Mouse (Mus musculus): ENCODE measurements at regions not wholly inside any gene's neighbourhood (a gene's known extent, or its start where the extent isn't known, plus 50 kb on each side); places are given as distances from the start of the nearest gene placed in this dataset.
"Not testable (repeated sequence)": the region's sequence is repeated elsewhere in the genome, so short reads cannot be mapped to it uniquely, and the experiment has no call there.

GRCm38 (mm10) chr1:177346540-177346939 lies 88.5 kb upstream of the Akt3 start:
- Histone ChIP-seq H3K4me2 (replicated peaks) (no peak overlapping the region), H3K36me3 (no peaks in the 10 kb centered on the region), H3K27ac (no peak overlapping the region), H3K4me3 (no peak overlapping the region), H3K9ac (no peak overlapping the region), H3K4me1 (peaks cover 13% of the 10 kb centered on the region), H3K9me3 (no peaks in the 10 kb centered on the region), H3K27me3 (no peaks in the 10 kb centered on the region)
- ATAC-seq (ENCODE audit: low FRiP score, low read depth): 0 out of 2 replicates have a peak, but pooled peaks have one; percentile 15
- 57% methylated on average over 6 of the region's 6 CpGs for WGBS

DNA sequence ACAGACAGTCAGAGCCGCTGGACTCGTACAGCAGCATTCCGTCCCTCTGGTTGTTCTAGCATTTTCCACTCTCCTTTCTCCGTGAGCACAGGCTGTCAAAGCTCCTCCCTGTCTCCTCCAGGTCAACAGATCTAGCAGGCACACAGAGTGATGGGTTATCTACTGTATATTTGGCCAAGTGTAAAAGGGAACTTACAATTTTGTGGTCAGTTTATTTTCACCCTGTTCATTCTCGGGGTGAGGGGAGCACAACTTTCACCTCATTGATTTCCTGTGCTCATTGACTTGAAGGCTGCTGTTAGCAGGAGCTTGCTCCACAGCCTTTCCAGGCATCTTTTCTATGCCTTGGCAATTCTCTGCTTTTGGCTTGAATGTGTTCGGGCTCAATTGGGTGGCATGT lies 87.5 kb upstream of the Akt3 start:
- Histone ChIP-seq H3K9ac (no peak overlapping the region), H3K36me3 (no peaks in the 10 kb centered on the region), H3K9me3 (no peaks in the 10 kb centered on the region), H3K27me3 (no peaks in the 10 kb centered on the region), H3K4me2 (replicated peaks) (no peak overlapping the region), H3K4me1 (peaks cover 13% of the 10 kb centered on the region), H3K27ac (no peak overlapping the region), H3K4me3 (no peak overlapping the region)
- ATAC-seq (ENCODE audit: low FRiP score, low read depth): no peak
- WGBS: 81% methylated on average over 6 of the region's 6 CpGs

GRCm38 (mm10) chr1:177343949-177344348 lies 85.9 kb upstream of the Akt3 start:
- 70% methylated on average over 4 of the region's 4 CpGs for WGBS
- Histone ChIP-seq H3K9ac (no peak overlapping the region), H3K27ac (no peak overlapping the region), H3K27me3 (no peaks in the 10 kb centered on the region), H3K4me3 (no peak overlapping the region), H3K4me2 (replicated peaks) (no peak overlapping the region), H3K9me3 (no peaks in the 10 kb centered on the region), H3K36me3 (no peaks in the 10 kb centered on the region), H3K4me1 (peaks cover 23% of the 10 kb centered on the region)
- no peak for ATAC-seq (ENCODE audit: low FRiP score, low read depth)

DNA sequence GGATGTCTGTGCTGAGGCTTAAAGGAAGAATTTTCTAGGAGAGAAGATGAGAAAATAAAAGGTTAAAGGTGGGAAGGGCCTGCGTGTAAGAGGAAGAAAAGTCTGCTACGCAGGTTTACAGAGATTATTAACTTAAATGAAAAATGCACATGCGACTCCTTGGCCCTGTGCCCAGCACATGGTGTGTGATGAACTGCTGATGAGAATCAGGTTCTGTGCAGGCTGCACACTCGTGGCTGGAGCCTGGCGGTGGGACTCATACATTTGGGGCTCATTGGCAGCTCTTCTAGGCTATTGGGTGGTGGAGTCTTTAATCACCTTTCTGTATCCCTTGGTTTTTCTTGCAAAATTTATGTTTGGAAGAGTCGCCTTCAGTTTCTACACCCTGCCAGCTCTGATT lies 85.1 kb upstream of the Akt3 start:
- Histone ChIP-seq H3K9me3 (no peaks in the 10 kb centered on the region), H3K4me3 (no peak overlapping the region), H3K27ac (no peak overlapping the region), H3K4me2 (replicated peaks) (no peak overlapping the region), H3K9ac (no peak overlapping the region), H3K36me3 (no peaks in the 10 kb centered on the region), H3K27me3 (no peaks in the 10 kb centered on the region), H3K4me1 (peaks cover 31% of the 10 kb centered on the region)
- 10% methylated on average over 6 of the region's 6 CpGs for WGBS
- ATAC-seq (ENCODE audit: low FRiP score, low read depth): peak; percentile 79

GRCm38 (mm10) chr1:177340232-177340631 lies 82.2 kb upstream of the Akt3 start:
- WGBS: 61% methylated on average over 3 of the region's 3 CpGs
- Histone ChIP-seq H3K9me3 (no peaks in the 10 kb centered on the region), H3K36me3 (no peaks in the 10 kb centered on the region), H3K4me2 (replicated peaks) (no peak overlapping the region), H3K9ac (no peak overlapping the region), H3K27ac (no peak overlapping the region), H3K4me1 (peaks cover 42% of the 10 kb centered on the region), H3K27me3 (no peaks in the 10 kb centered on the region), H3K4me3 (no peak overlapping the region)
- no peak for ATAC-seq (ENCODE audit: low FRiP score, low read depth)

DNA sequence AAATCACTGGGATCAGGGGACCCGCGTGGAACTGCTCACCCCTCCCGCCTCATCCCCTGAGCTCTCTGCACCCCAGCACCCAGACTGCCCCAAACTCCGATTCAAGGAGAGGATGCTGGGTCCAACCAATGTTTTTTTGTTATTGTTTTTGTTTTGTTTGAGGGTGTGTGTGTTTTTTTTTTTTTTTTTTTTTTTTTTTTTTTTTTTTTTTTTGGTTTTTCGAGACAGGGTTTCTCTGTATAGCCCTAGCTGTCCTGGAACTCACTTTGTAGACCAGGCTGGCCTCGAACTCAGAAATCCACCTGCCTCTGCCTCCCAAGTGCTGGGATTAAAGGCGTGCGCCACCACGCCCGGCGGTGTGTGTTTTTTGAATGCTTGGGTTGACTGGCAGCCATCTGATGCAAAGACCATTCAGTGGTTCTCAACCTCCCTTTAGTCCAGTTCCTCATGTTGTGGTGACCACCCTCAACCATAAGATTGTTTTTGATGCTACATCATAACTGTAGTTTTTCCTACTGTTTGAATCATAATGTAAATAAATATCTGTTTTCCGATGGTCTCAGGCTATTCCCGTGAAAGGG lies 81.3 kb upstream of the Akt3 start:
- H3K4me2 ChIP-seq (replicated peaks): peak overlapping the region; percentile 80
- peaks cover 40% of the 10 kb centered on the region for H3K4me1 ChIP-seq
- ATAC-seq (ENCODE audit: low FRiP score, low read depth); H3K27me3 ChIP-seq; H3K27ac ChIP-seq; H3K9me3 ChIP-seq; H3K36me3 ChIP-seq: not testable (repeated sequence)
- 64% methylated on average over 12 of the region's 13 CpGs for WGBS
- peak overlapping the region; percentile 47 for H3K4me3 ChIP-seq
- peak overlapping the region; percentile 62 for H3K9ac ChIP-seq

- peaks cover 35% of the 10 kb centered on the region for H3K4me1 ChIP-seq
- peak; percentile 58 for ATAC-seq (ENCODE audit: low FRiP score, low read depth)
- peak overlapping the region; percentile 47 for H3K4me3 ChIP-seq
- peak overlapping the region; percentile 62 for H3K9ac ChIP-seq
- H3K27me3 ChIP-seq: no peaks in the 10 kb centered on the region
- peak overlapping the region; percentile 80 for H3K4me2 ChIP-seq (replicated peaks)
- H3K36me3 ChIP-seq: no peaks in the 10 kb centered on the region
- H3K9me3 ChIP-seq: no peaks in the 10 kb centered on the region
- H3K27ac ChIP-seq: peak overlapping the region; percentile 65; the same call in 1 of the 2 replicates
- 4% methylated on average over 32 of the region's 32 CpGs for WGBS
Observed at GRCm38 (mm10) chr1:177338466-177339206, 80.6 kb upstream of the Akt3 start.

- Histone ChIP-seq H3K4me3 (no peak overlapping the region), H3K36me3 (no peaks in the 10 kb centered on the region), H3K9ac (no peak overlapping the region), H3K4me1 (peaks cover 29% of the 10 kb centered on the region), H3K4me2 (replicated peaks) (no peak overlapping the region), H3K27ac (no peak overlapping the region), H3K27me3 (no peaks in the 10 kb centered on the region), H3K9me3 (no peaks in the 10 kb centered on the region)
- no peak for ATAC-seq (ENCODE audit: low FRiP score, low read depth)
Observed at GRCm38 (mm10) chr1:177337756-177338155, 79.8 kb upstream of the Akt3 start.

DNA sequence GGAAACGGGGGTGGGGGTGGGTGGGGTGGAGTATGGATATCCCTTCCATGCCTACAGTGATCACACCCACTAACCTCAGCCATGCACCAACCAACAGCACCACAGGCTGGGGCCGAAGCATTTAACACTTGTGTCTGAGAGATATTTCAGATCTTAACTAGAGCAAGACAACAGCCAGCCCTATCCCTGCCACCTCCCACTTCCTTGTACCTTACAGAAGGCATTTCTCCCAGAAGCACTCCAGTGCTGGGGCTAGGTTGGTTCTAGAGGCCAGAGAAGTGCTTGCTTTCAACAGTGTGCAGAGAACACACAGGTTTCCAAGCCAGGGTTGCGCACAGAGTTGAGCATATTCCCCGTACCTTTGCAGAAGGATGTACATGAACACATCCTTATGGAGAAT lies 79.1 kb upstream of the Akt3 start:
- peaks cover 29% of the 10 kb centered on the region for H3K4me1 ChIP-seq
- 0 out of 2 replicates have a peak overlapping the region, but pooled peaks have one; percentile 15 for H3K27ac ChIP-seq
- no peaks in the 10 kb centered on the region for H3K36me3 ChIP-seq
- H3K4me2 ChIP-seq (replicated peaks): no peak overlapping the region
- no peak overlapping the region for H3K4me3 ChIP-seq
- H3K27me3 ChIP-seq: no peaks in the 10 kb centered on the region
- no peak for ATAC-seq (ENCODE audit: low FRiP score, low read depth)
- no peaks in the 10 kb centered on the region for H3K9me3 ChIP-seq
- WGBS: 72% methylated on average over 4 of the region's 4 CpGs
- H3K9ac ChIP-seq: no peak overlapping the region

GRCm38 (mm10) chr1:177336436-177336835 lies 78.4 kb upstream of the Akt3 start:
- H3K27ac ChIP-seq: no peak overlapping the region
- ATAC-seq (ENCODE audit: low FRiP score, low read depth): no peak
- WGBS: 96% methylated on average over 2 of the region's 2 CpGs

DNA sequence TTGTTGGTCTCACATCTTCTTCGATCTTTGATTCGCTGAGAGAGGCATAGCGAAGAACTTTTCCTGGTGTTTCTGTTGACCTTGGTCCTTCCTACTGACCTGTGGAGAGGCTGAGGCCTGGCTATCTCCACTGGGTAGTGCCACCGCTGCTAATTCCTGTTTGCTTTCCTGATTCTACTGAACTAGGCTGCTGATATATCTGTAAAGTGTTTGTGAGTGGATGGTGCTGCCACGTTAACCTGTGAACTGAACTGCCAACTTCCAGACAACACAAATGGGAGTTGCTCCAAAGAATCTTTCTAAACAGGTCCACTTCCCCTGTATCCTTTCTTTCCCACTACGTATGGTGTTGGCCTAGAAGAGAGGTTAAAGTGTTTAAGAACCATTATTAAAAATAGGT lies 78.0 kb upstream of the Akt3 start:
- peaks cover 29% of the 10 kb centered on the region for H3K4me1 ChIP-seq
- no peak overlapping the region for H3K4me3 ChIP-seq
- H3K27me3 ChIP-seq: no peaks in the 10 kb centered on the region
- H3K27ac ChIP-seq: no peak overlapping the region
- 90% methylated on average over 6 of the region's 6 CpGs for WGBS
- H3K9me3 ChIP-seq: no peaks in the 10 kb centered on the region
- no peak overlapping the region for H3K9ac ChIP-seq
- H3K36me3 ChIP-seq: no peaks in the 10 kb centered on the region
- ATAC-seq (ENCODE audit: low FRiP score, low read depth): no peak
- H3K4me2 ChIP-seq (replicated peaks): no peak overlapping the region

More at GRCm38 (mm10) chr1:177336436-177336835, 78.4 kb upstream of the Akt3 start:
- no peaks in the 10 kb centered on the region for H3K36me3 ChIP-seq
- no peak overlapping the region for H3K4me2 ChIP-seq (replicated peaks)
- no peaks in the 10 kb centered on the region for H3K9me3 ChIP-seq
- H3K9ac ChIP-seq: no peak overlapping the region
- no peaks in the 10 kb centered on the region for H3K27me3 ChIP-seq
- H3K4me1 ChIP-seq: peaks cover 29% of the 10 kb centered on the region
- no peak overlapping the region for H3K4me3 ChIP-seq

GRCm38 (mm10) chr1:177323366-177323765 lies 65.4 kb upstream of the Akt3 start:
- no peak overlapping the region for H3K9ac ChIP-seq
- H3K4me2 ChIP-seq (replicated peaks): peak overlapping the region; percentile 81
- H3K36me3 ChIP-seq: no peaks in the 10 kb centered on the region
- no peak for ATAC-seq (ENCODE audit: low FRiP score, low read depth)
- peaks cover 5% of the 10 kb centered on the region for H3K4me1 ChIP-seq
- H3K9me3 ChIP-seq: no peaks in the 10 kb centered on the region
- peaks cover 11% of the 10 kb centered on the region for H3K27me3 ChIP-seq
- WGBS: 50% methylated on average over 4 of the region's 4 CpGs
- H3K4me3 ChIP-seq: peak overlapping the region; percentile 49
- no peak overlapping the region for H3K27ac ChIP-seq
